Mouse (Mus musculus): Measurements from ENCODE around the gene Atp5e. TPM values are rescaled to one million over a fixed set of nuclear protein-coding genes. Genes with fewer than 3 reads are reported as not detected.
A peak's percentile ranks its signal among the peaks of the same experiment; 100 is the strongest.

Atp5e gene
- total RNA-seq, 2 experiments from 2014 or later = 1,566 to 1,609 TPM

DNA sequence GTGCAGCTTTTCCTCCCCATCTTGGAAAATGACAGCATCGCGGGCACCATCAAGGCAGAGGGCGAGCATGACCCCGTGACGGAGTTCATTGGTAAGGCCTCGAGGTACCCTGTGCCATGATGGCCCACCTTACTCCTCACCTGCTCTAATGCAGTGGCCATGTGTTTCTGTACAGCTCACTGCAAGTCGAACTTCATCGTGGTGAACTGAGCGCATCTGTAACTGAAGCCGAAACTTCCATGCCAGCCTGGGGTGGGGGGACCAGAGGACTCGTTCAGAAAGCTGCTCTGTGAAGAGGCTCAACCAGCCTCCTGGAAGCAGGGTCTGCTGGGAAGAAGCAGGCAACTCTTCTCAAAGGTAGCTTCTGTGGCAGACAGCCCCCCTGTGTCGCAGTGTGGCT, 37.0 kb downstream of the Atp5e start:
- intact Hi-C loops (cut with DNase I) = no loop called here

DNA sequence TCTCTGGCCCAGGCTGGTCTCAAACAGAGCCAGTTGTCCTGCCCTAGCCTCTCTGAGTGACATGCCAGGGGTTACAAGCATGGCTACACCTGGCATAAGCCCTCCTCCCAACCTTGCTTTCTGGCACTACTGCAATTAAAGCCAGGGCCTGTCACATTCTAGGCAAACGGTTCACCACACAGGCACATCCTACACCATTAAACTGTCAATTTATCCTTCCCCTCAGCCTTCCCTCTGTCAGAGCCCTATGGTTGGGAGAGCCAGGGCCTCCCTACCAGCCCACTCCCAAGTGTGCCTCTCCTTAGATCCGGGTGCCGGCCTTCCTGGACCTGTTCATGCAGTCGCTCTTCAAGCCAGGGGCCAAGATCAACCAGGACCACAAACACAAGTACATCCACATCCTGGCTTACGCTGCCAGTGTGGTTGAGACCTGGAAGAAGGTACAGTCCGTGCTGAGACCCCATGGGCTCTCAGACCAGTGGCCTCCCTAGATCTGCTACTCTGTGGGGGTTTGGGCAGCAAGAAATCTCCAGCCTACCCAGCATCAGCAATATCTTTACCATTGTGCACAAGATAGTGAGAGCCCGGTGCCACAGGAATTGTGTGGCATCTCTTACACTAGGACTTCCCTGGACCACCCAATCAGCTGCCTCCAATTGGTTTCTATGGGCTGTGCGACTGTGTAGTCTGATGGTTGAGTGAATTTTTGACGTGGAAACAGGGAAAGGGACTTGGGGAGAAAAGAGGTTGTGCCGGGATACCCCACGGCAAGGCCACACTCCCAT, 39.4 kb downstream of the Atp5e start:
- DNase-seq (ENCODE audit: low spot score) = no peak
- intact Hi-C loops (cut with DNase I) = no loop called here

More for the DNA sequence above, 37.0 kb downstream of the Atp5e start:
- no peak for DNase-seq (ENCODE audit: low spot score)

DNA sequence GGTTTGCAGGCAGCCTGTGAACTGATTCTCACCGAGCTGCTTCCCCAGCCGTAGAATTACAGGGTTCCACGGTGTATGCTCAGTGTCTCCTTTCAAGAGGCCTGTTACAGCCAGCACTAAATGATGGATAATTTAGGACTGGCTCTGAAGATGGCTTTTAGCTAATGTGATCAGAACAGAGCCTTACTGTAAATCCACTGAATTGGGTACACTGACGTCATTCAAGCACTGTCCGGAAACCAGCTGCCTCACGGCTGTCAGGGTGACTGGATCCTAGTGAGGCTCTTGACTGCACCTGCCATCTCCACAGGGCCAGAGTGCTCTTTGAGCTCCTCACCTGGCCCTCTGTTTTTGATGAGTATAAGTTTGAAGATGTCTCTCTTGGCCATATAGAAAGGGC, 42.8 kb downstream of the Atp5e start:
- DNase-seq (ENCODE audit: low spot score) = no peak
- intact Hi-C loops (cut with DNase I) = no loop called here

DNA sequence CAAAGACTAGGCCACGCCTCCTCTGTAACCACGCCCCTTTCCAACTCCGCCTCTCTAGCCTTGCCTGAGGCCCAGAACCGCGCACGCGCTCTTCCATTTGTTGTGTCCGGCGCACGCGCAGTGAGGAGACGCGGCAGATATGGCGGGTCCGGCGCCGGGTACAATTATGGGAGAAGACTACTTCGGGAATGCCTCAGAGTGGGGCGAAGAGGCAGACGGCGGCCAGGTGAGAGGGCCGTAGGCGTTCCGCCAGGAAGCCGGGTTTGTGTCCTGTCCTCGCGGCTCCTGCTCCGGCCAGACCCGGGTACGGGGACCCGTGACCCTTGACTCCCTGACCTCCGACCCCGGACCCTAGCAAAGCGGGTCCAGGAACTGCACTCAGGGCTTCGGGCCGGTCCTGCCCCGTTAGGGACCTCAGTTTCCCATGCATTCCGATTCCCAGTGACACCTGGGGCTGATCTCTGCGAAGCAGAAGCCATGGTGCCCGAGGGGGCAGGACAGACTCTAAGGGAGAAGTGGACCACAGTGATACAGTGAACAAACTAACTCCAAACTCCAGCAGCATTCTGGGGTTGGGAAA, 48.1 kb downstream of the Atp5e start, which contains the start of gene Nelfcd:
TSS of gene Nelfcd (plus strand) at position 74 of the 580 bp plus-strand sequence.
- DNase-seq (ENCODE audit: low spot score) = peak; percentile 86
- intact Hi-C loops (cut with DNase I) = loop anchor here (5.0 kb wide), 2 partner anchors 89 to 256 kb away; no protein-coding TSS in a partner anchor

DNA sequence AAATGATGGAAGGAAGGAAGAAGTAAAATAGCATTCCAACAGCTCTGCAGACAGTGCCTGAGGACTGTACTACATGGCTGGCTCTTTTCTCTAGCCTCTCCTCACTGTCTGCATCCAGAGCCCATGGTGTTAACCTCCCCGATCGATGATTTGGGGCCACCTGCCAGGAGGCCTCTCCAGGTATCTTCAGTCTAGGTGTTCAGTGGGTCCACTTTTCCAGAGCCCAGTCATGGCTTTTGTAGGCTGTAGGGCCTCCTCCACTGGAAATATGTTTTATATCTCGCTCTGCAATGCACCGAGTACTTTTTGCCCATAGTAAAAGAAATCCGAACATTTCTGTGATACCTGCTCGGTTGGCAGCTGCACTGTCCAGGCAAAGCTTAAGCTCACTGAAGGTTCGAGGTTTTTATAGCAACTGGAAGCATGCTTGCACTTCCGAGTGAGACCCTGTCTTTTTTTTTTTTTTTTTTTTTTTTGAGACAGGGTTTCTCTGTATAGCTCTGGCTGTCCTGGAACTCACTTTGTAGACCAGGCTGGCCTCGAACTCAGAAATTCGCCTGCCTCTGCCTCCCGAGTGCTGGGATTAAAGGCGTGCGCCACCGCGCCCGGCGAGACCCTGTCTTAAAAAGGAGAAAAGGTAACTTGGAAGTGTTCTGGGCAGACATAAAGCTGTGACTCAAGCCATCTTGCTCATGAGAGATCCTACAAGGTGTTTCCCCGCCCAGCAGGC, 48.7 kb downstream of the Atp5e start:
- intact Hi-C loops (cut with DNase I) = loop anchor here (5.0 kb wide), 2 partner anchors 88 to 257 kb away; no protein-coding TSS in a partner anchor
- no peak for DNase-seq (ENCODE audit: low spot score)

DNA sequence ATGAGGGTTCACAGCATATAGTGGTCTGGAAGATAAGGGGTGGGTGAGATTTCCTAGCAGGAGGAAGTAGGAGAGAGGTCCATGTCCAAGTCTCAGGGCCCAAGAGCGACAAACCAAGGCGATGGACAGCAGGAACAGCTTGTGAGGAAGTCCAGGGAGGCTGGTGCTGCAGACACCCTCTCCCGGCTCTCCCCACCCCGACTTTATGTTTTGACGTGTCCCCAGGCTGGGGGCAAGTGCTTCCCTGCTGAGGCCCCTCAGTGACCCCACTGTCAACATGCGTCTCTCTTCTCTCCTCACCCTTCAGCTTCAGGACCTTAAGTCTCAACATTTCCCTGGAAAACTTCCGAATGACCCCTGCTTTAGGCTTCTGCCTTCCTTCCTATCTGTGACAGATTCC, 50.8 kb downstream of the Atp5e start:
- no peak for DNase-seq (ENCODE audit: low spot score)
- intact Hi-C loops (cut with DNase I) = no loop called here

Other genes starting within 250 kb of the Atp5e start
- 1,000 to 10,000 TPM; 1,170 to 1,213 TPM for gene Gnas, start 179.8 kb downstream of the Atp5e start, total RNA-seq (2021)
- 1 to 10 TPM; 1.6 to 2.2 TPM for gene Gm20721, start 117.4 kb downstream of the Atp5e start, total RNA-seq (2021)
- 10 to 100 TPM; 29.0 to 30.1 TPM for gene Nelfcd, start 48.3 kb downstream of the Atp5e start, total RNA-seq (2021)
- gene Ctsz, start 25.1 kb downstream of the Atp5e start, total RNA-seq (2021) = 10 to 100 TPM; 29.8 to 30.8 TPM
- gene Tubb1, start 13.4 kb downstream of the Atp5e start, total RNA-seq (2021) = 1 to 10 TPM; 3.0 to 5.8 TPM
- gene Prelid3b, start 9.0 kb upstream of the Atp5e start, total RNA-seq (2021) = 10 to 100 TPM; 65.1 to 68.1 TPM
- gene Zfp831, start 179.4 kb upstream of the Atp5e start, total RNA-seq (2021) = under 1 TPM; 0.08 TPM

Data from heart, postnatal 25 days (tissue).